Mouse (Mus musculus) CD4-positive naive resting alpha-beta T cell, adult 76 days (primary cell): ENCODE data around the gene Gm20806. TPM values are rescaled to one million over a fixed set of nuclear protein-coding genes. Genes with fewer than 3 reads are reported as not detected.

Experiments used
- total RNA-seq: library from RNA; stranded (reverse); gene quantifications from one replicate; pipeline ENCODE4 v1.2.4, GENCODE M21; 2023

The Gm20806 gene
- not detected for total RNA-seq

DNA sequence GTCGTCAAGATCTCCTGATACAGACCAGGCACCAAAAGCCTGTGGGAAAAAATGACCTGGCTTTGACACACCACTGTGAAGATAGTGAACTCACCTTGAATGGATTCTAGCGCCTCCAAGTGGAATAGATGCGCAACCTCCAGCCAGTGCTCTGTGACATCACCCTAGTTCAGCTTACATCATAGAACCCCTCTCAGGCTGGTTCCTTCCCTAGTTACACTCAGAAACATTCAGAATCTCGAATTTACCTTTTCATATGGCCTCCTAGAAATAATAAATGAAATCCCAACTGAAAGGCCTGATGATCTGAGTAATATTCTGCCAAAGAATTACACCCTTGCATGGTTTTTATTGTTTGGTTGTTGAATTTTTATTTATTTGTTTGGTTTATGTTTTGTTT, at the start of gene Gm20806:
TSS of gene Gm20806 (minus strand) at position 101 of the 400 bp plus-strand sequence.

